Comparison of ENCODE assay signal across 11 mouse cellular contexts in the genomic region with DNA sequence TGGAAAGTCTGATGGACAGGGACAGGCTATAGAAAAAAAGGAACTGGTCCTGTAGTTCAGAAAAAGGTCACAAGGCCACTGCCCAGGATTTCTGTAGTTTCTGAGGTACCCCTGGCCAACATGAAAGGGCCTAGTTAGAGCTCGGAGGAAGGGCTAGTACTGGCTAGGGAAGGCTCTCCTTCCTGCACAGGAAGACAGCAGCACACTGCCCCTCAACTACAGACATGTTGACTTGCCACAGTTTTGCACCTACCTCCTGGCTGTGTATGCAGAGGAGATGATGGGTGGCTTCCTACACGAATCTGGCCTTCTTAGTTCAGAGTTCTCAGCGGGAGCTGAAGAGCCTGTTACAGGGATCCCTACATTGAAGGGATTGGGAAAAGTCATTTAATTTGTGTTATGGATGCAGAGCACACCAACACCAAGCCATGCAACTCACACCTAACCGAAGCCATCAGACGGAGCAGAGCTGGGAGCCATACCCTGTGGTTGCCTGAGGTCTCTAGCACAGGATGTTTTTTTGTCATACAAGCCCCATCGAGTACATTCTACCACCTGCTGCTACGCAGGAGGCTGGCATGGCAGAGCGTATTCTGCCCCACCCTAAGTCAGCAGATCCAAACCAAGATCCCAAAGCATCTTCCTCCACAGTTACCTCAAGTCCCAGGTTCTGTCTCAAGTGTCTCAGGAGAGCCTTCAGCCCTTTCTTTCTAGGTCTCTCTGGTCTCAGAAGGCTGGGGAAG. TPM values are rescaled to one million over a fixed set of nuclear protein-coding genes. Genes with fewer than 3 reads are reported as not detected.
DNase-seq lines count a peak whose midpoint lies in the region; ATAC-seq and TF ChIP-seq lines count a peak whose summit lies in the region.
"Had no signal": no experiment of that assay in that cellular context is flagged by ENCODE, and none has a peak within 500 bp of the region (broad histone marks: within the 10 kb centered on the region; RNA-seq: fewer than 3 reads in every experiment).

No protein-coding gene starts in this region.

- H3K9ac ChIP-seq in stomach, embryonic 16.5 days (ENCODE audit: low read length): no peak overlapping the region
- no peak overlapping the region for H3K9ac ChIP-seq in stomach, postnatal 0 days (ENCODE audit: low read length)
- H3K9ac ChIP-seq in liver, embryonic 12.5 days: no peak overlapping the region
- H3K9ac ChIP-seq: neural tube, embryonic 13.5 days had no signal

- no peak for TF ChIP-seq EP300 in stomach, postnatal 0 days (optimal IDR thresholded peaks at IDR 0.05)

- no peak for TF ChIP-seq CTCF in stomach, postnatal 0 days (IDR thresholded peaks at IDR 0.05; ENCODE audit: low read depth)
- TF ChIP-seq CTCF in layer of hippocampus, adult 2 months (conservative IDR thresholded peaks at IDR 0.05): no peak

- no peak overlapping the region for H3K4me3 ChIP-seq in stomach, embryonic 16.5 days (replicated peaks; ENCODE audit: low read length)
- H3K4me3 ChIP-seq in stomach, postnatal 0 days (ENCODE audit: low read depth, low read length): no peak overlapping the region
- peak overlapping the region; percentile 24 for H3K4me3 ChIP-seq in liver, embryonic 12.5 days
- no peak overlapping the region for H3K4me3 ChIP-seq in layer of hippocampus, adult 2 months
- H3K4me3 ChIP-seq: hindbrain, embryonic 10.5 days; neural tube, embryonic 13.5 days had no signal

- H3K36me3 ChIP-seq in stomach, embryonic 16.5 days (ENCODE audit: control insufficient read depth, insufficient read depth, low read length): no peaks in the 10 kb centered on the region
- H3K36me3 ChIP-seq in stomach, postnatal 0 days (ENCODE audit: control insufficient read depth, insufficient read depth, low read length): no peaks in the 10 kb centered on the region
- no peaks in the 10 kb centered on the region for H3K36me3 ChIP-seq in liver, embryonic 12.5 days
- H3K36me3 ChIP-seq: hindbrain, embryonic 10.5 days; neural tube, embryonic 13.5 days had no signal

- H3K4me1 ChIP-seq in stomach, embryonic 16.5 days (ENCODE audit: control insufficient read depth, insufficient read depth, low read length): no peaks in the 10 kb centered on the region
- no peaks in the 10 kb centered on the region for H3K4me1 ChIP-seq in stomach, postnatal 0 days (replicated peaks; ENCODE audit: control insufficient read depth, insufficient read depth)
- peaks cover 16% of the 10 kb centered on the region for H3K4me1 ChIP-seq in liver, embryonic 12.5 days
- H3K4me1 ChIP-seq: hindbrain, embryonic 10.5 days; neural tube, embryonic 13.5 days had no signal

- H3K27me3 ChIP-seq in stomach, embryonic 16.5 days (ENCODE audit: control insufficient read depth, insufficient read depth, low read length): no peaks in the 10 kb centered on the region
- no peaks in the 10 kb centered on the region for H3K27me3 ChIP-seq in stomach, postnatal 0 days (ENCODE audit: control insufficient read depth, insufficient read depth, low read length)
- H3K27me3 ChIP-seq in liver, embryonic 12.5 days (replicated peaks): no peaks in the 10 kb centered on the region
- H3K27me3 ChIP-seq: neural tube, embryonic 13.5 days had no signal

- H3K4me2 ChIP-seq in stomach, embryonic 16.5 days (ENCODE audit: low read depth, low read length): no peak overlapping the region
- H3K4me2 ChIP-seq in stomach, postnatal 0 days (replicated peaks; ENCODE audit: low read depth): no peak overlapping the region
- H3K4me2 ChIP-seq in liver, embryonic 12.5 days: peak overlapping the region; percentile 27
- H3K4me2 ChIP-seq: neural tube, embryonic 13.5 days had no signal

- 82% methylated on average over 8 of the region's 8 CpGs for WGBS in stomach, embryonic 16.5 days
- 80% methylated on average over 8 of the region's 8 CpGs for WGBS in stomach, postnatal 0 days
- WGBS in liver, embryonic 12.5 days (ENCODE audit: insufficient replicate concordance): 37% methylated on average over 8 of the region's 8 CpGs

- intact Hi-C loops in gastrocnemius, postnatal 36 days (cut with DNase I): no loop called here

- 0 out of 2 replicates have a peak overlapping the region, but pooled peaks have one; percentile 6 for H3K27ac ChIP-seq in stomach, embryonic 16.5 days (ENCODE audit: low read length)
- H3K27ac ChIP-seq in stomach, postnatal 0 days (replicated peaks): no peak overlapping the region
- peak overlapping the region; percentile 46; the same call in 1 of the 2 replicates for H3K27ac ChIP-seq in liver, embryonic 12.5 days
- no peak overlapping the region for H3K27ac ChIP-seq in layer of hippocampus, adult 2 months
- H3K27ac ChIP-seq: hindbrain, embryonic 10.5 days; neural tube, embryonic 13.5 days had no signal

- ATAC-seq in stomach, embryonic 16.5 days (ENCODE audit: insufficient read depth, low FRiP score): no peak
- no peak for ATAC-seq in stomach, postnatal 0 days (ENCODE audit: low FRiP score, low TSS enrichment)
- ATAC-seq in liver, embryonic 12.5 days: no peak
- peak; percentile 41 for ATAC-seq in neutrophil, adult 5-6 weeks (ENCODE audit: extremely low read depth, insufficient number of reproducible peaks, low FRiP score, poor library complexity, severe bottlenecking)

- no peaks in the 10 kb centered on the region for H3K9me3 ChIP-seq in stomach, embryonic 16.5 days (replicated peaks; ENCODE audit: control insufficient read depth, low read length)
- no peaks in the 10 kb centered on the region for H3K9me3 ChIP-seq in stomach, postnatal 0 days (ENCODE audit: control insufficient read depth, low read length)
- H3K9me3 ChIP-seq in liver, embryonic 12.5 days (replicated peaks): no peaks in the 10 kb centered on the region
- H3K9me3 ChIP-seq: hindbrain, embryonic 10.5 days; neural tube, embryonic 13.5 days had no signal

- no peak for DNase-seq in stomach, postnatal 0 days (ENCODE audit: low spot score)
- DNase-seq in gastrocnemius, postnatal 36 days: no peak
- DNase-seq in layer of hippocampus, adult 2 months (ENCODE audit: low spot score in 2 of 2): no peak
- DNase-seq in ovary, postnatal 36 days (ENCODE audit: low spot score): no peak
- DNase-seq in frontal cortex, postnatal 25 days (ENCODE audit: low spot score in 2 of 2): no peak
- DNase-seq: cerebellum, adult 8-10 months had no signal

RNA-seq across cellular contexts. Expression of a gene that starts 0.7 kb away (rescaled TPM):
- polyA plus RNA-seq in stomach, embryonic 16.5 days (2015; fragmentation: Nextera tagmentation; extraction: Ambion mirVana): 5.0 and 8.5 TPM in 2 replicates
- polyA plus RNA-seq in stomach, postnatal 0 days (2015; fragmentation: Nextera tagmentation; extraction: Ambion mirVana): 1.8 and 2.8 TPM in 2 replicates
- 7.0 and 8.6 TPM in 2 replicates for polyA plus RNA-seq in liver, embryonic 12.5 days (2016; fragmentation: Nextera tagmentation; extraction: Ambion mirVana)
- total RNA-seq in neutrophil, adult 5-6 weeks (2017): 473 and 476 TPM in 2 replicates
- total RNA-seq in gastrocnemius, postnatal 36 days (2021): 1 to 10 TPM; 1.1 to 2.9 TPM
- total RNA-seq in layer of hippocampus, adult 2 months (2021): 1 to 10 TPM; 1.6 to 2.4 TPM

RNA-seq across cellular contexts. Expression of a gene that starts 6.7 kb away (rescaled TPM):
- polyA plus RNA-seq in stomach, embryonic 16.5 days (2015; fragmentation: Nextera tagmentation; extraction: Ambion mirVana): 17.6 and 24.6 TPM in 2 replicates
- 34.9 and 35.5 TPM in 2 replicates for polyA plus RNA-seq in stomach, postnatal 0 days (2015; fragmentation: Nextera tagmentation; extraction: Ambion mirVana)
- 0.04 and 0.25 TPM in 2 replicates for polyA plus RNA-seq in liver, embryonic 12.5 days (2016; fragmentation: Nextera tagmentation; extraction: Ambion mirVana)
- 25.7 and 29.8 TPM in 2 replicates for total RNA-seq in neutrophil, adult 5-6 weeks (2017)
- 1 to 10 TPM; 1.9 to 2.6 TPM for total RNA-seq in gastrocnemius, postnatal 36 days (2021)
- 1 to 10 TPM in 1 of 2 experiments, under 1 TPM in 1; 0.82 to 1.4 TPM for total RNA-seq in layer of hippocampus, adult 2 months (2021)

RNA-seq across cellular contexts. Expression of a gene that starts 33.0 kb away (rescaled TPM):
- 15.8 and 17.7 TPM in 2 replicates for polyA plus RNA-seq in stomach, embryonic 16.5 days (2015; fragmentation: Nextera tagmentation; extraction: Ambion mirVana)
- polyA plus RNA-seq in stomach, postnatal 0 days (2015; fragmentation: Nextera tagmentation; extraction: Ambion mirVana): 11.4 and 11.7 TPM in 2 replicates
- 6.9 and 7.7 TPM in 2 replicates for polyA plus RNA-seq in liver, embryonic 12.5 days (2016; fragmentation: Nextera tagmentation; extraction: Ambion mirVana)
- total RNA-seq in neutrophil, adult 5-6 weeks (2017): 6.8 and 7.4 TPM in 2 replicates
- total RNA-seq in gastrocnemius, postnatal 36 days (2021): 1 to 10 TPM; 2.2 to 3.6 TPM
- total RNA-seq in layer of hippocampus, adult 2 months (2021): 1 to 10 TPM; 5.1 to 5.3 TPM

RNA-seq across cellular contexts. Expression of a gene that starts 47.9 kb away (rescaled TPM):
- polyA plus RNA-seq in stomach, embryonic 16.5 days (2015; fragmentation: Nextera tagmentation; extraction: Ambion mirVana): 74.0 and 91.4 TPM in 2 replicates
- 40.7 and 45.0 TPM in 2 replicates for polyA plus RNA-seq in stomach, postnatal 0 days (2015; fragmentation: Nextera tagmentation; extraction: Ambion mirVana)
- polyA plus RNA-seq in liver, embryonic 12.5 days (2016; fragmentation: Nextera tagmentation; extraction: Ambion mirVana): 2.6 and 2.8 TPM in 2 replicates
- total RNA-seq in neutrophil, adult 5-6 weeks (2017): 1.1 and 1.7 TPM in 2 replicates
- total RNA-seq in gastrocnemius, postnatal 36 days (2021): under 1 TPM; 0.41 to 0.54 TPM
- total RNA-seq in layer of hippocampus, adult 2 months (2021): under 1 TPM; 0.49 to 0.66 TPM

Comparison
In these comparisons a context has a peak if more than half of its experiments do, and no peak if none do; other contexts are left out.
1. H3K27ac ChIP-seq: peak in stomach, embryonic 16.5 days (single experiment) and liver, embryonic 12.5 days (single experiment); none in stomach, postnatal 0 days (single experiment) and layer of hippocampus, adult 2 months (single experiment).
2. RNA of a gene that starts 0.7 kb away (total RNA-seq): 473 to 476 TPM in neutrophil, adult 5-6 weeks; 1.1 to 2.9 TPM in gastrocnemius, postnatal 36 days and 1.6 to 2.4 TPM in layer of hippocampus, adult 2 months; every median in the first group is over 100 times any median in the second.